Mouse (Mus musculus) macrophage (primary cell): Measurements from ENCODE around the gene Pold2. TPM values are rescaled to one million over a fixed set of nuclear protein-coding genes. Genes with fewer than 3 reads are reported as not detected.

Experiments
- H3K27ac ChIP-seq: fragments of 350-480 bp; formaldehyde crosslinking; 2 replicates; pipeline ENCODE4 v1.9.0; 2021
- H3K36me3 ChIP-seq: fragments of 350-480 bp; formaldehyde crosslinking; 2 replicates; pipeline ENCODE4 v1.9.0; 2021; ENCODE audit errors: inconsistent target
- H3K4me3 ChIP-seq: fragments of 350-480 bp; formaldehyde crosslinking; 2 replicates; pipeline ENCODE4 v1.9.0; 2021; ENCODE audit errors: inconsistent target
- H3K79me2 ChIP-seq: fragments of 350-480 bp; formaldehyde crosslinking; 2 replicates; pipeline ENCODE4 v1.9.0; 2021; ENCODE audit errors: inconsistent target
- WGBS: methylation state at CpG from one replicate; pipeline ENCODE4 v1.1.7; 2026; ENCODE audit warnings: inconsistent platforms; ENCODE audit not compliant: missing documents; 5-methylcytosine and 5-hydroxymethylcytosine counted together
- polyA plus RNA-seq: library from polyadenylated mRNA; stranded (reverse); fragments of 250-400 nt; gene quantifications from 3 replicates; pipeline ENCODE4 v1.2.4, GENCODE M21; 2018; ENCODE audit warnings: inconsistent platforms
- total RNA-seq, 78 experiments: library from RNA; depleted of rRNA; stranded (reverse); fragments of 250-400 nt; gene quantifications; 1 replicate in 9 of 78; 2 replicates in 24 of 78; 3 replicates in 43 of 78; 4 replicates in 2 of 78; pipeline ENCODE4 v1.2.4; 2018; ENCODE audit warnings: inconsistent platforms in 56 of 78

The Pold2 gene
- total RNA-seq (2018; cell fraction: chromatin; rRNA removed) = 10 to 100 TPM in 1 of 26 experiments, 1 to 10 TPM in 22, under 1 TPM in 1, not detected in 2; 0.99 to 11.1 (median 3.7) TPM
- 10 to 100 TPM in 12 of 26 experiments, 1 to 10 TPM in 14; 5.9 to 14.6 (median 9.9) TPM for total RNA-seq (2018; cell fraction: cytosol; rRNA removed)
- total RNA-seq (2018; cell fraction: nucleus; rRNA removed) = 10 to 100 TPM in 2 of 26 experiments, 1 to 10 TPM in 24; 1.2 to 21.0 (median 3.7) TPM
- 5.7 to 28.7 TPM (median 9.5 TPM) in 3 replicates for polyA plus RNA-seq

DNA sequence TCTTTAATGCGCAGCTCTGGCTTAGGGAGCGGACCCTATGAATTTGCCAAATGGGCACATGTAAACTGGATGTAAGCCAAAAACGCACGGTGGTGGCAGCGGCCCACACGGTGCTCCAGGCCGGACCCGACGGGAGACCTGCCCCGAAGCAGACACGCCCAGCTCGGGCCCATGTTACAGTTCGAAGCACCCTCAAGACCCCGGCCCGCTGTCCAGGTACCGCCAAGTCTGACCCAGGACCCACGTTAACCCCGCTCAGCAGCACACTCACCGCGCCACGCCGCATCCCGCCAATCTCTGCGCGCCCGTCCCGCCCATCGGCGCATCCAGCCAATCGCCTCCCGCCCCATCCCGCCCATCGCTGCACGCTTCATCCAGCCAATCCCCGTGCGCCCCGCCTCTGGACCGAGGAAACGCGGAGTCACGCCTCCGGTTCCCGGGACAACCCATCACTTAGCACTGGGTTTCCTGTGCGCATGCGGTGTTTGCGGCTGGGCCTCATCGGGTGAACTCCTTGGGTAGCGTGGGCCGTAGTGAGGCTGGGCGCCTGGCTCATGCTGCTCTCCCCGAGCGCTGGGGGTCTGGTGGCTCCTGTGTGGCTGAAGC, at the start of gene Pold2:
TSS of gene Pold2 (minus strand) at position 372 of the 606 bp plus-strand sequence.
- peak within 1 kb of the TSS; percentile 58 for H3K4me3 ChIP-seq
- H3K27ac ChIP-seq = peak within 1 kb of the TSS; percentile 35
- H3K36me3 ChIP-seq = peaks cover 7% of the 10 kb centered on the region; the same call in 1 of the 2 replicates
- WGBS = 1% methylated on average over 48 of the region's 52 CpGs
- no peaks in the 10 kb centered on the region for H3K79me2 ChIP-seq

DNA sequence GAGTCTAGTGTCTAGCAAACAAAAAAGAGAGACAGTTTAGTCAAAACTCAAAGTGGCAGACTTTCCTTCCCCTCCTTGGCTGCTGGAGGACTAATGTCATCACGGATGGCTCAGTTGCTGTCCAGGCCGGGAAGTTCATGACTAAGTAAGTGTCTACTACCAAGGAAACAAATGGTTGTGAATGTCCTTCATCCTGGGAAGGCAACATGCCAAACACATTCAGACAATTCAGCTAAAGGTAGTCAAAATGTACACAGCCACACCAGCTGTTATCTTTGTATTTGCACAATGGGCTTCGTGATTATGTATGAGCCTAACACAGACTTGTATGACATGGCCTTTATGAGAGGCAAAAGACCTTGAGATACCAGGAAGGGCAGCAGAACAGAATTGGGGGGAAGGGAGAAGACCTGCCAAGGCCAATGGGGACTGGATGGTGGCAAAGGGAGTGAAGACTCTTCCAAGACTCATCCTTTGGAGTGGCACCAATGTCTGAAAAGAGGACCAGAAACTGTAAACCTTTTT, 48.7 kb upstream of the Pold2 start:
- Histone ChIP-seq H3K27ac (no peak overlapping the region), H3K36me3 (no peaks in the 10 kb centered on the region), H3K79me2 (no peaks in the 10 kb centered on the region), H3K4me3 (no peak overlapping the region)
- 92% methylated on average over 3 of the region's 3 CpGs for WGBS

DNA sequence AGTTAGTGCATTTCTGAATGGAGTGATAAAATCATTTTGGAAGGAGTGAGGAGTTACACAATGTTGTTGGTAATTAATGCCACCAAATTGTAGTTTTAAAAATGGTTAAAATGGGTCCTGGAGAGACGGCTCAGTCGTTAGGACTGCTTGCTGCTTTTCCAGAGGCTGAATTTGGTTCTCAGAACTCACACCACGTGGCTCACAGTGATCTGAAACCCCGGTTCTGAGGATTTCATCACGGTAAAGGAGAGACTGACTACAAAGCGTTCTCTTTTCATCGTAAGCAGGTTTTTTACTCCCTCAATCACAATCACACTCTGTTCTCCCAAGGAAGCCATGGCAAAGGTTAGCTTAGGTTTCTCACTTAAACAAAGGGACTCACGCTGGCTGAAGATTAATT, 46.6 kb upstream of the Pold2 start:
- Histone ChIP-seq H3K27ac (no peak overlapping the region), H3K4me3 (no peak overlapping the region), H3K36me3 (no peaks in the 10 kb centered on the region), H3K79me2 (no peaks in the 10 kb centered on the region)
- 87% methylated on average over 8 of the region's 8 CpGs for WGBS

DNA sequence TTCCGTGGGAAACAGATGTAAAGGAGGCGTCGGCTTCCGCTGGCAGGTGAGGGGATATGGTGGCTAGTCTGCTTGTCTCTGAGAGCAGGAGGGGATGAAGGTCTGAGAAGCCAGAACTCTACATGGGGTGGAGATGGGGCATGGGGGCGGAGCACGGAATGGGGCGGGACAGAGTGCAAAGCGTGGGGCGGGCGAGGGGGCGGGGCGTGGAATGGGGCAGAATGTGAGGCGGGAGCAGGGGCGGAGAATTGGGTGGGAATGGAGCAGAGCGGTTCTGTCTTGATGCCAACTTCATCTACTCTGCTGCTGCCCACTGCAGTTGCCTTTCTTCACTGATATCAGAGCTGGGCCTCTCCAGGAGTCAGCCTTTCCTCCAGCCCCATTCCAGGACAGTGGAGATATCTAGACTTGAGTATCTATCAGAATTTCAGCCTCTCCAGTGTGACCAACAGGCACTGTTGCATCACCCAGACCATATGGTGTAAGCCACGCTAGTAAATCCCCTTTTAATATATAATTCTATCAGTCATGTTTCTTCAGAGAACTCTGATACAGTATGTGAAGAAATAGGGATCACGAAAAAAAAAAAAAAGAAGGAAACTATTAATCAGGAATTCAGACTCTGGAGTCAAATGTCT, 42.4 kb upstream of the Pold2 start:
- WGBS = 35% methylated on average over 16 of the region's 17 CpGs
- no peak overlapping the region for H3K27ac ChIP-seq

DNA sequence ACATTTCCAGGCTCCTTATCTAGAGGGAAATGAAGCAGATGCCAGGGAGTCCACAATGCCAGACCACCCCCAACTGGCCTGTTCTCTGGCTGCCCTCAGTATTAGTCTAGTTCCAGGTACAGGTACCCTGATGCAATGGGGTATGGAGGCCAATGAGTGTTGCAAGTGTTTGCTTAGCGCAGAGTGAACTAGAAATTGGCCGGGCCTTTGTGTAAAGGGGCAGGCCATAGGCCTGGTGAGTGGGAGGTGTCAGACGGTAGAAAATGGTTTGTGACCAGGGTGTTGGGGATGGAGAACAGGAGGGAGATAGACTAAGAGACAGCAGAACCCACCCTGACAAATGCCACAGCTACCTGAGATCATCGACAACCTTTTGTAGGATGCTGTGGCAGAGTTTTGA, 41.5 kb upstream of the Pold2 start:
- Histone ChIP-seq H3K79me2 (no peaks in the 10 kb centered on the region), H3K36me3 (no peaks in the 10 kb centered on the region), H3K4me3 (no peak overlapping the region), H3K27ac (no peak overlapping the region)
- 91% methylated on average over 4 of the region's 4 CpGs for WGBS

More for the DNA sequence above, 42.4 kb upstream of the Pold2 start:
- H3K79me2 ChIP-seq = no peaks in the 10 kb centered on the region
- H3K36me3 ChIP-seq = no peaks in the 10 kb centered on the region
- no peak overlapping the region for H3K4me3 ChIP-seq

DNA sequence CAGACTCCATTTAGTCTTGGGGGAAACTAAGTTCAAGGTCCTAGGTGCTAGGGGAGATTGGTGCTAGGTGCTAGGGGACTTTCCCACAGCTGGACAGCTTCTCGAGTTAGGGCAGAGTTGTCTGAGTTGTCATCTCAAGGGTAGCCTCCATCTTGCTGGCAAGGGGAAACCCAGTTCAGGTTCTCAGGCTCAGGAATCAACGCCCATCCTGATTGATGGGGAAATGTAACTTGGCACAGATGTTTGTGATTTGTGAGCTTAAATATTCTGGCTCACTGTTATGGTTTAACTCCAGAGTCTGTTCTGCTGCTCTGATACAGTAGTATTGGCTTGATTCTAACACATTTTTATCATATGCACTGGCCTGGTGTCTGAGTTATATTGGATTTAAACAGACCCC, 40.0 kb upstream of the Pold2 start:
- Histone ChIP-seq H3K36me3 (no peaks in the 10 kb centered on the region), H3K79me2 (no peaks in the 10 kb centered on the region), H3K4me3 (no peak overlapping the region), H3K27ac (no peak overlapping the region)
- WGBS = 87% methylated on average over 2 of the region's 2 CpGs

DNA sequence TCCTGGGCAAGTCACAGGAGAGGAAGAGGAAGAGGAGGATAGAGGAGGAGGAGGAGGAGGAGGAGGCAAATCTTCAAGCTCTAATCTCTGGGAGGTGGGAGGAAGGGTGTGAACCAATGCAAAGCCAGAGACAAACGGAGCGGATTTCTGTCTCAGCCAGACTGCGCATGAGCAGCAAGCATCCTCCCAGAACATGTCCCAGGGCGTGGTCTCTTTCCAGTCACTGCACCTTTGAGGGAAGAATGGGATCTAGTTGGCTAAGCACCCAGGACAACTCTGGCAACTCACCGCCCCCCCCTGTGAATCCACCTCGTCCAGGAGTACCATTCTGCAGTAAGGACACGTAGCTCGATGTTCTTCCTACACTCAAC, 38.1 kb upstream of the Pold2 start:
- WGBS = 91% methylated on average over 8 of the region's 8 CpGs
- Histone ChIP-seq H3K36me3 (no peaks in the 10 kb centered on the region), H3K79me2 (no peaks in the 10 kb centered on the region), H3K27ac (no peak overlapping the region), H3K4me3 (no peak overlapping the region)

DNA sequence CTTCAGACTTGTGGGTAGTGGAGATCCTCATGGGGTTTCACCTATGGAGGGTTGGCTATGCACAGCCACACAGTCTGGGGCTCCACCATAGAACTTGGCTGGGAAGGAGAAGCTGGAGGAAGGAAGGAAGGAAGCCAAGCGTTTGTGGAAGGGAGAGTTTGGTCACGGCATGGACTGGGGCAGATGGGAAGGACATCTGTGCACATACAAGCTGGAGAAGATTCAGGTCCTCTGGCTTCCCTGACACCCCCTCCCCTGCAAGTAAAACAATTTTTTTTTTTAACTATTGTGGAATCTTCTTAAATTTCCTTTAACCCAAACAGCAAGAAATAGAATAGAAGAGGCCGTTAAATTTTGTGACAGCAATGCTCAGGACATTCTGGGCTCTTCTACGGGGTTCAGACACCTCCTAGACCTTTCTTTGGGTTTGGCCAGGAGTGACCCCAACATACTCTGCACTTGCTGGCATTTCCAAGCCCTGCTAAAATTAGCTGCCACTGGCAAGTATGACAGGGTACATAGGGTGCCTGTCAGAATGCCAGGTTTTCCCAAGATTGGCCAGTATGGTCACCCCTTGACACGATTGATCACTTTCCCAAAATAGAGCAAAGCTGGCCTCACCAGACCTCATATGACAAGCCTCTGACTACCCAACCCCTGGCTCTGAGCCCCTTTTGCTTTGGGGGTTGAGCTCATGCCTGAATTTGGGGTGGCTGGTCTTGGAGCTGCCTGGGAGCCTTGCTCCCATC, 37.5 kb upstream of the Pold2 start:
- H3K36me3 ChIP-seq = no peaks in the 10 kb centered on the region
- no peaks in the 10 kb centered on the region for H3K79me2 ChIP-seq
- 45% methylated on average over 5 of the region's 5 CpGs for WGBS
- no peak overlapping the region for H3K4me3 ChIP-seq
- H3K27ac ChIP-seq = no peak overlapping the region

DNA sequence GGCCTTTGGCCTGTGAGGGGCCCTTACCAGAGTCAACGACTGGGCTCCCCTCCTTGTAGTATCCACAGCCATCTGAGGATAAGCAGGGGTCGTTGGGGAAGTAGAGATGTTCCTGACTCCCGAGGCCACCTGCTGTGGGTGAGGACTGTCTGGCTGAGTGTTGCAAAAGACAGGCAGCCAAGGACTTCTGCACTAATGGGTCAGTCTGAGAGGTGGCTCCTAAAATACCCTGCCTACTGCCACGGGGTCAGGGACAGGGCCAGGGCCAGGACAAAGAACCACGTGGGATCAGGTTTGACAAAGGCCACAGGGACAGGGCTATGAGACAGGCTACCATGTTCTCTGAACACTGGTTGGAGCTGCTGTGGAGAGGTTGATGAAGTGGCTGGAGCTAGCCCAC, 36.8 kb upstream of the Pold2 start:
- no peak overlapping the region for H3K4me3 ChIP-seq
- no peaks in the 10 kb centered on the region for H3K79me2 ChIP-seq
- WGBS = 60% methylated on average over 5 of the region's 5 CpGs
- H3K36me3 ChIP-seq = no peaks in the 10 kb centered on the region
- no peak overlapping the region for H3K27ac ChIP-seq

DNA sequence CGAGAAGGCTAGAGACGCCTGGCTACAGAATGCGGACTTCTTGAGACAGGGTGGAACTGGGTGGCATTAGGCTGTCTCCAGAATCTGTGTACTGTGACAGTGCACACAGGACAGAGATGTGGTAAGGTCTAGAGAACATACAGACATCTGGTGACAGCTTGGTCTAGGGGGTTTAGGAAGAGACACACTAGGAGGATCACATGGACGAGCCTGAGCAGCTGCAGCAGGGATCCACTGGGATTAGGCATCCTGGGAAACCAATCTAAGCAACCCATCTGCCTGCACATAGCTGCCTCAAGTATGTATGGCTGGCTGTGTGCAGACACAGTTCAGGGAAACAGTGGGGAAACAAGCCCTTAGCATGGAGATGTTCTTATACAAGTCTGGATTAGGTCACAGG, 35.8 kb upstream of the Pold2 start:
- no peaks in the 10 kb centered on the region for H3K36me3 ChIP-seq
- no peak overlapping the region for H3K27ac ChIP-seq
- WGBS = 73% methylated on average over 4 of the region's 4 CpGs
- no peak overlapping the region for H3K4me3 ChIP-seq
- H3K79me2 ChIP-seq = no peaks in the 10 kb centered on the region

DNA sequence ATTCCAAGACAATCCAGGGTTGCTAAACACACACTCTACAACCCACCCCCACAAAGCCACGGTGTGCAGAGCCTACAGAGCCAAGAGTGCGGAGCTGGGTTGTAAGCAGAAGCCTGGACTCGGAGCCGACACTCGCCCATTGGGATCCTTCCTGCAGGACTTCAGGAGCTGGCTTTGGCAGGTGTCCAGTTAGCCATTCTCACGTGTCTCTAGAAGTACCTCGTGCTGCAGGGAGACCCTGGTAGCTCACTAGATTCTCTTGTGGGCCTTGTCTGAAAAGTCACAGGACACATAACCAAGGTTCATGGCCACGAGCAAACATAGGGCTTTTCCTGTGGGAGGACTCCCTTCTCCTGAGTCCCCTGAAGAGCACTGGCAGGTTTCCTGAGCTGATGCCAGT, 35.2 kb upstream of the Pold2 start:
- H3K27ac ChIP-seq = no peak overlapping the region
- no peak overlapping the region for H3K4me3 ChIP-seq
- H3K79me2 ChIP-seq = no peaks in the 10 kb centered on the region
- WGBS = 73% methylated on average over 8 of the region's 8 CpGs
- no peaks in the 10 kb centered on the region for H3K36me3 ChIP-seq

DNA sequence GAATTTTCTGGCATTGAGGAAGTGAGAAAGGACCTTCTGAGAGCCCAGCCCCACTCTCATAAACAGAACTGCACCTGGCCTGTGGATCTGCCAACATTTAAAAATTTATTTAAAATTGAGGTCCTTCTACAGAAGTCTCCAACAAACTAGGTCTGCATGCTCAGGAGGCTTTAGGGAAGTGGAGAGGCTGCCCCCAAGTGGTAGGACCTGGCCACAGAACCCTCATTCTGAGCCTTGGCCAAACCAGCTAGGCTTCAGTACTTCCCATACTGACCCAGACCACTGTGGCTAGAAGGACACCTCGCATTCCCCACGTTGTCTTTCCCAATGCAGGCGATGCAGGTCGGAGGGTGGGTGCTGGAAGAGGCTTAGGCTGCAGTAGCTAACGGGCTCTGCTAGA, 34.5 kb upstream of the Pold2 start:
- no peak overlapping the region for H3K4me3 ChIP-seq
- H3K36me3 ChIP-seq = no peaks in the 10 kb centered on the region
- WGBS = 22% methylated on average over 5 of the region's 5 CpGs
- H3K79me2 ChIP-seq = no peaks in the 10 kb centered on the region
- H3K27ac ChIP-seq = no peak overlapping the region

DNA sequence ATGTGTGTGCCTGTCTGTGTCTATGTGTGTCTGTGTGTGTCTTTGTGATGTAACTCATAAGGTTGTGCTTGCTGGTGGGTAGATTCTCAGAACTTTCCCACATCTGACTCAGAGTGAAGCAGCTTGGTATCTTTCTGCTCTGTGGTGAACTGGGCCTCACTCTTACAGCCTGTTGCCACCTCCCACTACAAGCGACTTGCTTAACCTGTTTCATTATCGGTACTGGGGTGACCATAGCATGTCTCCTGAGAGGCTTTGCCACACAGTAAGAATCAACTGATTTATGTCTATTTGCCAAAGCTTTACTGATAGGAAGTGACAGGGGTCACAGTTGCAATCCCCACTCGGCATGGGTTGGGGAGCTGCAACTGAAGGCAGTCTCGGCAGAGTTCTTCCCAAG, 30.6 kb upstream of the Pold2 start:
- H3K79me2 ChIP-seq = no peaks in the 10 kb centered on the region
- no peak overlapping the region for H3K27ac ChIP-seq
- no peak overlapping the region for H3K4me3 ChIP-seq
- 94% methylated on average over 4 of the region's 4 CpGs for WGBS
- no peaks in the 10 kb centered on the region for H3K36me3 ChIP-seq

DNA sequence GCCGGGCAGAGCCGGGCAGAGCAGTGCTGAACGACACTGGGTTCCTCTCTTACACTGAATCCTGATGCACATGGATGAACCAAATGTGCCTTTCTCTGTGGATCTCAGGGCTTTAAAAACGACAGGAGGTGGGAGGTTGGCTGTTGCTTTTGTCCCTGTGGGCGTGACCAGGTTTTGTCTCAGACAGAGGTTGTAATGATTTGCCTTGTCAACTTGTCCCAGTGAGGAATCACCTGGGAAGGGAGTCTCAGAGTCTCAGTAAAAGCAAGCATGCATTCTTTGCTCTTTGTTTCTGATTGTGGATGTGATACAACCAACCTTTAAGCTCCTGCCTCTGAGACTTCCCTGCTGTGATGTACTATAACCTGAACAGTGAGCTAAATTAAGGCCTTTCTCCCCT, 29.0 kb upstream of the Pold2 start:
- H3K27ac ChIP-seq = no peak overlapping the region
- H3K4me3 ChIP-seq = no peak overlapping the region
- H3K36me3 ChIP-seq = no peaks in the 10 kb centered on the region
- H3K79me2 ChIP-seq = no peaks in the 10 kb centered on the region
- 75% methylated on average over 5 of the region's 5 CpGs for WGBS
